Mouse (Mus musculus): Measurements from ENCODE around the gene Nova2. TPM values are rescaled to one million over a fixed set of nuclear protein-coding genes. Genes with fewer than 3 reads are reported as not detected.

Gene Nova2
- polyA plus RNA-seq, 1 experiment from 2014 or later: 1.1 TPM

GRCm38 (mm10) chr7:18958384-18958766 is 32.7 kb downstream of the Nova2 start:
- Histone ChIP-seq H3K27me3 (peaks cover 82% of the 10 kb centered on the region), H3K9me3 (no peaks in the 10 kb centered on the region), H3K36me3 (no peaks in the 10 kb centered on the region), H3K4me3 (peak overlapping the region; percentile 54), H3K27ac (no peak overlapping the region), H3K4me1 (peaks cover 11% of the 10 kb centered on the region; the same call in 1 of the 2 replicates), H3K9ac (peak overlapping the region; percentile 54), H3K4me2 (replicated peaks) (peak overlapping the region; percentile 98)
- 2% methylated on average over 21 of the region's 21 CpGs for WGBS
- ATAC-seq (ENCODE audit: insufficient number of reproducible peaks, insufficient read depth, low FRiP score, low TSS enrichment): no peak

GRCm38 (mm10) chr7:18959446-18959845 is 33.8 kb downstream of the Nova2 start:
- Histone ChIP-seq H3K27me3 (peaks cover 93% of the 10 kb centered on the region), H3K4me1 (peaks cover 11% of the 10 kb centered on the region; the same call in 1 of the 2 replicates), H3K9ac (no peak overlapping the region), H3K4me3 (no peak overlapping the region), H3K4me2 (replicated peaks) (no peak overlapping the region), H3K27ac (no peak overlapping the region), H3K36me3 (no peaks in the 10 kb centered on the region), H3K9me3 (no peaks in the 10 kb centered on the region)
- no peak for ATAC-seq (ENCODE audit: insufficient number of reproducible peaks, insufficient read depth, low FRiP score, low TSS enrichment)
- 55% methylated on average over 8 of the region's 8 CpGs for WGBS

DNA sequence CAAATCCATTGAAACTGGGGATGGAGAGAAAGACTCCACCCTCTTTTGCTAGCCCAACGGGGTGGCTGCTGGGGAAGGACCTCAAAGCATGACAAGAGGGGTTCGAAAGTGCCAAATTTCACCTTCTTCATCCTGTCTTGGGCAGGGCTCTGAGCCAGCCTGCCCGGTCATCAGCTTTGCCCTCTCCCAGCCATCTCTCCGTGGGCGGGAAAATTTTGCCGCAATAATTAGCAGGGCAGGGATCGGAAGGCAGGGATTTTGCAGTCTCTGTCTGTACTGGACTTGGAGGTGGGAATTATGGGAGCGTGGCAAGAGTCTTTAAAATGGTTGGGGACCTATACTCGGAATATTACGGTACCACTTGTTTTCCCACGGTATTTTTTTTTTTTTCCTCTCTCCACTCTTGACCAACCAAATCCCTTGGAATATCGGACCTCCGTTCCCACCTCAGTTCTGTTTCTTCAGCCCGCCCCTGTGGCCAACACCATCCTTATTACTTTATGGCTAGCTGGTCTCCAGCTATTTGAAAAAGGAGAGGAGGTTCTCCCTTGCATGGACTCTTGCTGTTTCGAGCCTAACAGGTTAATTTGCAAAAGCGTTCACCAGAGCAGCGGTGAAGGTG is 36.6 kb downstream of the Nova2 start:
- H3K36me3 ChIP-seq: no peaks in the 10 kb centered on the region
- H3K9ac ChIP-seq: no peak overlapping the region
- peak overlapping the region; percentile 32 for H3K4me2 ChIP-seq (replicated peaks)
- H3K4me3 ChIP-seq: peak overlapping the region; percentile 13
- no peak overlapping the region for H3K27ac ChIP-seq
- H3K9me3 ChIP-seq: no peaks in the 10 kb centered on the region
- ATAC-seq (ENCODE audit: insufficient number of reproducible peaks, insufficient read depth, low FRiP score, low TSS enrichment): no peak
- H3K27me3 ChIP-seq: peaks cover 88% of the 10 kb centered on the region
- under 1% methylated on average over 17 of the region's 17 CpGs for WGBS
- peaks cover 10% of the 10 kb centered on the region; the same call in 1 of the 2 replicates for H3K4me1 ChIP-seq

DNA sequence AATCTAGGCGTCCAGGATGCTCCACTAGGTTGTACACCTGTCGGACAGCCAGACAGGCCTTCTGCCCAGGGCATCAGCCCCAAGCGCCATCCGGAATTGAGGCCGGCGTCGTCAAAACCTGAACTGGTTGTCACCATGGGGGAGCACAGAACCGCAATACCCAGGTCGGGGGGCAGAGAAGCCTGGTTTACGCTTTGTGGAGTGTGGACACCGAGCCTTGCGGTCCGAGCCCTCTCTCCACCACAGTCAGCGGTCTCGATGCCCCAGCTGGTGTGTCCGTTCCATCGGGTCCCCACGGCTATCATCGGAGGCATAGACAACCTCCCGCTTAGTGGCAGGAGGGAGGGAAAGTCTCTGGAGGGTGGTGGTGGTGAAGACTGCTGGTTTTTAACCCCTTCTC is 37.1 kb downstream of the Nova2 start:
- H3K4me3 ChIP-seq: peak overlapping the region; percentile 13
- H3K36me3 ChIP-seq: no peaks in the 10 kb centered on the region
- H3K27me3 ChIP-seq: peaks cover 88% of the 10 kb centered on the region
- no peaks in the 10 kb centered on the region for H3K9me3 ChIP-seq
- peaks cover 6% of the 10 kb centered on the region; the same call in 1 of the 2 replicates for H3K4me1 ChIP-seq
- 0 out of 2 replicates have a peak overlapping the region, but pooled peaks have one; percentile 11 for H3K9ac ChIP-seq
- ATAC-seq (ENCODE audit: insufficient number of reproducible peaks, insufficient read depth, low FRiP score, low TSS enrichment): no peak
- peak overlapping the region; percentile 32 for H3K4me2 ChIP-seq (replicated peaks)
- H3K27ac ChIP-seq: no peak overlapping the region
- WGBS: 2% methylated on average over 20 of the region's 20 CpGs

GRCm38 (mm10) chr7:18963294-18963843 is 37.7 kb downstream of the Nova2 start:
- no peak for ATAC-seq (ENCODE audit: insufficient number of reproducible peaks, insufficient read depth, low FRiP score, low TSS enrichment)
- Histone ChIP-seq H3K9me3 (no peaks in the 10 kb centered on the region), H3K4me1 (peaks cover 6% of the 10 kb centered on the region; the same call in 1 of the 2 replicates), H3K27ac (no peak overlapping the region), H3K27me3 (peaks cover 82% of the 10 kb centered on the region), H3K4me3 (no peak overlapping the region), H3K36me3 (no peaks in the 10 kb centered on the region), H3K4me2 (replicated peaks) (peak overlapping the region; percentile 32), H3K9ac (no peak overlapping the region)
- 2% methylated on average over 18 of the region's 19 CpGs for WGBS

DNA sequence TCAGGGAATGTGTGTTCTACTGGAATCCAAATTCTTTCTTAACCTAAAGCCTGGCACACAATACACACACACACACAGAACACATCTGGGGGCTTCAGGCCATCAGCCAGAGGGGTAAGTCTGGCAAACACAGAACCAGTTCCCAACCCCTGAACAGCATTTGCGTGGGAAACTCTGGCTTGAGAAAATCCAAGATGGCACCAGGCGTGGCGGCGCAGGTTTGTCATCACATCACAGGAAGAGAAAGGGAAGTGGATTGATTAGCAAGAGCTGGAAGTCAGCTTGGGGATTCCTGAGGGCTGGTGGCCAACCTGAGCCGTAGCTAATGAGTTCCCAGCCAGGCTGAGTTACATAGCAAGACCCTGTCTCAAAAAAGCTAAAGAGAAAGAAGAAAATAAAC is 39.6 kb downstream of the Nova2 start:
- no peak for ATAC-seq (ENCODE audit: insufficient number of reproducible peaks, insufficient read depth, low FRiP score, low TSS enrichment)
- Histone ChIP-seq H3K9me3 (no peaks in the 10 kb centered on the region), H3K4me3 (no peak overlapping the region), H3K4me2 (replicated peaks) (no peak overlapping the region), H3K27ac (no peak overlapping the region), H3K36me3 (no peaks in the 10 kb centered on the region), H3K9ac (no peak overlapping the region), H3K4me1 (peaks cover 6% of the 10 kb centered on the region; the same call in 1 of the 2 replicates), H3K27me3 (peaks cover 64% of the 10 kb centered on the region)
- WGBS: 82% methylated on average over 5 of the region's 5 CpGs

DNA sequence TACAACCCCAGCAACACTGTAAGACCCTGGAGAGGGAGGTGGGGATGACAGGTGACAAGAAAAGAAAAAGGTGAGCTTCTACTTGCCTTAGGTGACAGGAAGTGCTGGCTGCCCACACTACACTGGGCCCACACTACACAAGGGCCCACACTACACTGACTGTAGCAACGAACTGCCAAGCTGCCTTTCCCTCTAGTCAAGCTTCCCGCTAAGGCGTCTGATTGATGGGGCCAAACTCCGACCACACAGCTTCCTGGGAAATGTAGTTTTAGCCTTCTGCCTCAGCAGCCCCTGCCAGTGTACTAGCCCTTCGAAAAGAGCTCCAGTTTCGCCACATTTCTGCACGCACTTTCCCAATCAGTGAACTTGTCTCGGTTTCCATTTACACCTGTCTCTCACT is 41.9 kb downstream of the Nova2 start:
- H3K27me3 ChIP-seq: peaks cover 41% of the 10 kb centered on the region

GRCm38 (mm10) chr7:18970956-18971355 is 45.3 kb downstream of the Nova2 start:
- Histone ChIP-seq H3K27me3 (peaks cover 16% of the 10 kb centered on the region), H3K4me2 (replicated peaks) (no peak overlapping the region), H3K36me3 (no peaks in the 10 kb centered on the region), H3K27ac (no peak overlapping the region), H3K9ac (no peak overlapping the region), H3K4me1 (no peaks in the 10 kb centered on the region), H3K4me3 (no peak overlapping the region), H3K9me3 (no peaks in the 10 kb centered on the region)
- no peak for ATAC-seq (ENCODE audit: insufficient number of reproducible peaks, insufficient read depth, low FRiP score, low TSS enrichment)
- 87% methylated on average over 3 of the region's 3 CpGs for WGBS

More for the DNA sequence above, 41.9 kb downstream of the Nova2 start:
- Histone ChIP-seq H3K4me3 (no peak overlapping the region), H3K4me1 (peaks cover 4% of the 10 kb centered on the region; the same call in 1 of the 2 replicates), H3K9ac (no peak overlapping the region), H3K4me2 (replicated peaks) (no peak overlapping the region), H3K27ac (no peak overlapping the region), H3K36me3 (no peaks in the 10 kb centered on the region), H3K9me3 (no peaks in the 10 kb centered on the region)
- ATAC-seq (ENCODE audit: insufficient number of reproducible peaks, insufficient read depth, low FRiP score, low TSS enrichment): peak; percentile 16; the same call in 1 of the 2 replicates
- WGBS: 9% methylated on average over 8 of the region's 8 CpGs

- no peaks in the 10 kb centered on the region for H3K9me3 ChIP-seq
- peaks cover 8% of the 10 kb centered on the region; the same call in 1 of the 2 replicates for H3K27me3 ChIP-seq
- no peak overlapping the region for H3K4me2 ChIP-seq (replicated peaks)
- WGBS: 90% methylated on average over 9 of the region's 9 CpGs
- H3K4me1 ChIP-seq: no peaks in the 10 kb centered on the region
- H3K36me3 ChIP-seq: no peaks in the 10 kb centered on the region
- no peak overlapping the region for H3K27ac ChIP-seq
- no peak overlapping the region for H3K9ac ChIP-seq
- H3K4me3 ChIP-seq: no peak overlapping the region
- no peak for ATAC-seq (ENCODE audit: insufficient number of reproducible peaks, insufficient read depth, low FRiP score, low TSS enrichment)
Observed at GRCm38 (mm10) chr7:18978381-18978780, 52.7 kb downstream of the Nova2 start.

DNA sequence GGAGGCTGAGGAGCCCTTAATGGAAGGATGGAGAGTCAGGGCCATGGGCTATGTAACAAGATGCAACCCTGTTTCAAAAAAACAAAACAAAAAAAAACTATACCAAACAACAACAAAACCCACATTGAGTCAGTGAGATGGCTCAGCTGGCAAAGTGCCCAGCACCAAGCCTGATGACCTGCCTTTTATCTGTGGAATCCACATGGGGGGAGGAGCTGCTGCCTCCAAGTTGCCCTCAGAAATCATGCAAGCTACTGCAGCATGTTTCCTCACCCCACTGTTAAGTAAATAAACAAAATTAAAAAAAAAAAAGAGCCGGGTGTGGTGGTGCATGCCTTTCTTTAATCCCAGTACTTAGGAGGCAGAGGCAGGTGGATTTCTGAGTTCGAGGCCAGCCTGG is 60.8 kb downstream of the Nova2 start:
- WGBS: 73% methylated on average over 2 of the region's 2 CpGs
- H3K9ac ChIP-seq: no peak overlapping the region
- ATAC-seq (ENCODE audit: insufficient number of reproducible peaks, insufficient read depth, low FRiP score, low TSS enrichment): no peak

GRCm38 (mm10) chr7:18987100-18987499 is 61.4 kb downstream of the Nova2 start, which contains the start of gene Nanos2:
Gene Nanos2, plus strand, starts transcription at chr7:18987400.
- no peak for ATAC-seq (ENCODE audit: insufficient number of reproducible peaks, insufficient read depth, low FRiP score, low TSS enrichment)
- WGBS: 75% methylated on average over 2 of the region's 2 CpGs
- Histone ChIP-seq H3K36me3 (no peaks in the 10 kb centered on the region), H3K27me3 (0 out of 2 replicates have a peak, but pooled peaks cover 11% of the 10 kb centered on the region), H3K9ac (no peak within 1 kb of the TSS), H3K27ac (no peak within 1 kb of the TSS), H3K4me3 (no peak within 1 kb of the TSS), H3K4me2 (replicated peaks) (no peak within 1 kb of the TSS), H3K4me1 (0 out of 2 replicates have a peak, but pooled peaks cover under 1% of the 10 kb centered on the region), H3K9me3 (no peaks in the 10 kb centered on the region)

More for the DNA sequence above, 60.8 kb downstream of the Nova2 start:
- Histone ChIP-seq H3K27ac (no peak overlapping the region), H3K4me1 (no peaks in the 10 kb centered on the region), H3K36me3 (no peaks in the 10 kb centered on the region), H3K27me3 (0 out of 2 replicates have a peak, but pooled peaks cover 8% of the 10 kb centered on the region), H3K4me2 (replicated peaks) (no peak overlapping the region), H3K4me3 (no peak overlapping the region), H3K9me3 (no peaks in the 10 kb centered on the region)

- Histone ChIP-seq H3K27me3 (peaks cover 18% of the 10 kb centered on the region; the same call in 1 of the 2 replicates), H3K27ac (no peak overlapping the region), H3K9me3 (no peaks in the 10 kb centered on the region), H3K4me1 (peaks cover 7% of the 10 kb centered on the region; the same call in 1 of the 2 replicates), H3K4me2 (replicated peaks) (no peak overlapping the region), H3K9ac (no peak overlapping the region), H3K4me3 (no peak overlapping the region), H3K36me3 (no peaks in the 10 kb centered on the region)
- WGBS: 76% methylated on average over 13 of the region's 13 CpGs
- no peak for ATAC-seq (ENCODE audit: insufficient number of reproducible peaks, insufficient read depth, low FRiP score, low TSS enrichment)
Observed at GRCm38 (mm10) chr7:18987747-18988146, 62.1 kb downstream of the Nova2 start.
